Mouse (Mus musculus): Measurements from ENCODE around the gene Gm28047. TPM values are rescaled to one million over a fixed set of nuclear protein-coding genes. Genes with fewer than 3 reads are reported as not detected.

The Gm28047 gene
- polyA plus RNA-seq, 1 experiment from 2014 or later = 0.08 TPM

- DNase-seq (ENCODE audit: low spot score, missing footprints) = peak; percentile 99
- Histone ChIP-seq H3K9ac (ENCODE audit: low read length) (peak overlapping the region; percentile 80), H3K27me3 (ENCODE audit: control insufficient read depth, insufficient read depth, low read length) (no peaks in the 10 kb centered on the region), H3K4me3 (ENCODE audit: low read depth, low read length) (peak overlapping the region; percentile 62), H3K27ac (ENCODE audit: low read depth, low read length) (peak overlapping the region; percentile 81), H3K9me3 (ENCODE audit: control insufficient read depth, low read length) (no peaks in the 10 kb centered on the region), H3K4me2 (peak overlapping the region; percentile 82), H3K4me1 (ENCODE audit: control insufficient read depth, insufficient read depth, low read length) (peaks cover 35% of the 10 kb centered on the region), H3K36me3 (ENCODE audit: control insufficient read depth, insufficient read depth, low read length) (no peaks in the 10 kb centered on the region)
- ATAC-seq (ENCODE audit: low FRiP score) = peak; percentile 97
- 5% methylated on average over 34 of the region's 34 CpGs for WGBS
Observed at GRCm38 (mm10) chr15:102510590-102511284, 114.1 kb downstream of the Gm28047 start.

- Histone ChIP-seq H3K27ac (ENCODE audit: low read depth, low read length) (peak overlapping the region; percentile 81), H3K4me2 (peak overlapping the region; percentile 82), H3K9me3 (ENCODE audit: control insufficient read depth, low read length) (no peaks in the 10 kb centered on the region), H3K4me3 (ENCODE audit: low read depth, low read length) (peak overlapping the region; percentile 62), H3K4me1 (ENCODE audit: control insufficient read depth, insufficient read depth, low read length) (peaks cover 33% of the 10 kb centered on the region), H3K9ac (ENCODE audit: low read length) (peak overlapping the region; percentile 80), H3K27me3 (ENCODE audit: control insufficient read depth, insufficient read depth, low read length) (no peaks in the 10 kb centered on the region), H3K36me3 (ENCODE audit: control insufficient read depth, insufficient read depth, low read length) (no peaks in the 10 kb centered on the region)
- WGBS = 7% methylated on average over 9 of the region's 9 CpGs
- peak; percentile 66 for ATAC-seq (ENCODE audit: low FRiP score)
- no peak for DNase-seq (ENCODE audit: low spot score, missing footprints)
Observed at GRCm38 (mm10) chr15:102510110-102510509, 114.8 kb downstream of the Gm28047 start.

- Histone ChIP-seq H3K9ac (ENCODE audit: low read length) (no peak overlapping the region), H3K27ac (ENCODE audit: low read depth, low read length) (no peak overlapping the region), H3K27me3 (ENCODE audit: control insufficient read depth, insufficient read depth, low read length) (no peaks in the 10 kb centered on the region), H3K4me1 (ENCODE audit: control insufficient read depth, insufficient read depth, low read length) (peaks cover 33% of the 10 kb centered on the region), H3K9me3 (ENCODE audit: control insufficient read depth, low read length) (no peaks in the 10 kb centered on the region), H3K36me3 (ENCODE audit: control insufficient read depth, insufficient read depth, low read length) (peaks cover 8% of the 10 kb centered on the region; the same call in 1 of the 2 replicates), H3K4me3 (ENCODE audit: low read depth, low read length) (no peak overlapping the region), H3K4me2 (no peak overlapping the region)
- ATAC-seq (ENCODE audit: low FRiP score) = no peak
- DNase-seq (ENCODE audit: low spot score, missing footprints) = no peak
- WGBS = 88% methylated on average over 3 of the region's 3 CpGs
Observed at GRCm38 (mm10) chr15:102508336-102508735, 116.5 kb downstream of the Gm28047 start.

GRCm38 (mm10) chr15:102507561-102507960 is 117.3 kb downstream of the Gm28047 start:
- peaks cover 29% of the 10 kb centered on the region for H3K4me1 ChIP-seq (ENCODE audit: control insufficient read depth, insufficient read depth, low read length)
- DNase-seq (ENCODE audit: low spot score, missing footprints) = peak; percentile 78
- no peaks in the 10 kb centered on the region for H3K27me3 ChIP-seq (ENCODE audit: control insufficient read depth, insufficient read depth, low read length)
- no peak for ATAC-seq (ENCODE audit: low FRiP score)
- H3K9me3 ChIP-seq (ENCODE audit: control insufficient read depth, low read length) = no peaks in the 10 kb centered on the region
- H3K4me2 ChIP-seq = no peak overlapping the region
- H3K27ac ChIP-seq (ENCODE audit: low read depth, low read length) = no peak overlapping the region
- H3K9ac ChIP-seq (ENCODE audit: low read length) = no peak overlapping the region
- H3K4me3 ChIP-seq (ENCODE audit: low read depth, low read length) = no peak overlapping the region
- peaks cover 12% of the 10 kb centered on the region; the same call in 1 of the 2 replicates for H3K36me3 ChIP-seq (ENCODE audit: control insufficient read depth, insufficient read depth, low read length)

- Histone ChIP-seq H3K27ac (ENCODE audit: low read depth, low read length) (no peak overlapping the region), H3K9me3 (ENCODE audit: control insufficient read depth, low read length) (no peaks in the 10 kb centered on the region), H3K36me3 (ENCODE audit: control insufficient read depth, insufficient read depth, low read length) (peaks cover 14% of the 10 kb centered on the region; the same call in 1 of the 2 replicates), H3K9ac (ENCODE audit: low read length) (no peak overlapping the region), H3K4me2 (no peak overlapping the region), H3K4me1 (ENCODE audit: control insufficient read depth, insufficient read depth, low read length) (peaks cover 22% of the 10 kb centered on the region), H3K27me3 (ENCODE audit: control insufficient read depth, insufficient read depth, low read length) (no peaks in the 10 kb centered on the region), H3K4me3 (ENCODE audit: low read depth, low read length) (no peak overlapping the region)
- DNase-seq (ENCODE audit: low spot score, missing footprints) (no peak), ATAC-seq (ENCODE audit: low FRiP score) (no peak)
- 90% methylated on average over 1 of the region's 1 CpGs for WGBS
Observed at GRCm38 (mm10) chr15:102506864-102507263, 118.0 kb downstream of the Gm28047 start.

- Histone ChIP-seq H3K36me3 (ENCODE audit: control insufficient read depth, insufficient read depth, low read length) (peaks cover 14% of the 10 kb centered on the region; the same call in 1 of the 2 replicates), H3K4me3 (ENCODE audit: low read depth, low read length) (no peak overlapping the region), H3K27ac (ENCODE audit: low read depth, low read length) (no peak overlapping the region), H3K9ac (ENCODE audit: low read length) (no peak overlapping the region), H3K9me3 (ENCODE audit: control insufficient read depth, low read length) (no peaks in the 10 kb centered on the region), H3K27me3 (ENCODE audit: control insufficient read depth, insufficient read depth, low read length) (no peaks in the 10 kb centered on the region), H3K4me2 (no peak overlapping the region), H3K4me1 (ENCODE audit: control insufficient read depth, insufficient read depth, low read length) (peaks cover 18% of the 10 kb centered on the region)
- no peak for DNase-seq (ENCODE audit: low spot score, missing footprints)
- ATAC-seq (ENCODE audit: low FRiP score) = no peak
- 70% methylated on average over 2 of the region's 2 CpGs for WGBS
Observed at GRCm38 (mm10) chr15:102506464-102506830, 118.4 kb downstream of the Gm28047 start.

GRCm38 (mm10) chr15:102505770-102506463 is 119.0 kb downstream of the Gm28047 start:
- H3K27ac ChIP-seq (ENCODE audit: low read depth, low read length) = no peak overlapping the region
- DNase-seq (ENCODE audit: low spot score, missing footprints) = peak; percentile 79
- H3K4me1 ChIP-seq (ENCODE audit: control insufficient read depth, insufficient read depth, low read length) = peaks cover 13% of the 10 kb centered on the region
- 89% methylated on average over 9 of the region's 9 CpGs for WGBS
- no peak overlapping the region for H3K4me2 ChIP-seq
- no peak for ATAC-seq (ENCODE audit: low FRiP score)
- no peak overlapping the region for H3K9ac ChIP-seq (ENCODE audit: low read length)
- no peaks in the 10 kb centered on the region for H3K9me3 ChIP-seq (ENCODE audit: control insufficient read depth, low read length)
- no peak overlapping the region for H3K4me3 ChIP-seq (ENCODE audit: low read depth, low read length)
- H3K27me3 ChIP-seq (ENCODE audit: control insufficient read depth, insufficient read depth, low read length) = no peaks in the 10 kb centered on the region
- peaks cover 20% of the 10 kb centered on the region for H3K36me3 ChIP-seq (ENCODE audit: control insufficient read depth, insufficient read depth, low read length)

GRCm38 (mm10) chr15:102505073-102505769 is 119.6 kb downstream of the Gm28047 start:
- H3K9ac ChIP-seq (ENCODE audit: low read length) = no peak overlapping the region
- ATAC-seq (ENCODE audit: low FRiP score) = no peak
- H3K4me3 ChIP-seq (ENCODE audit: low read depth, low read length) = no peak overlapping the region
- peaks cover 27% of the 10 kb centered on the region for H3K36me3 ChIP-seq (ENCODE audit: control insufficient read depth, insufficient read depth, low read length)
- peak; percentile 84 for DNase-seq (ENCODE audit: low spot score, missing footprints)
- peaks cover 9% of the 10 kb centered on the region for H3K4me1 ChIP-seq (ENCODE audit: control insufficient read depth, insufficient read depth, low read length)
- WGBS = 80% methylated on average over 12 of the region's 12 CpGs
- no peaks in the 10 kb centered on the region for H3K9me3 ChIP-seq (ENCODE audit: control insufficient read depth, low read length)
- no peaks in the 10 kb centered on the region for H3K27me3 ChIP-seq (ENCODE audit: control insufficient read depth, insufficient read depth, low read length)
- H3K4me2 ChIP-seq = no peak overlapping the region
- H3K27ac ChIP-seq (ENCODE audit: low read depth, low read length) = no peak overlapping the region

Measured in midbrain, embryonic 11.5 days (tissue).